Mouse (Mus musculus): ENCODE results near the gene Ahnak. TPM values are rescaled to one million over a fixed set of nuclear protein-coding genes. Genes with fewer than 3 reads are reported as not detected.

The Ahnak gene
- polyA plus RNA-seq, 1 experiment from 2014 or later: 8.9 TPM

DNA sequence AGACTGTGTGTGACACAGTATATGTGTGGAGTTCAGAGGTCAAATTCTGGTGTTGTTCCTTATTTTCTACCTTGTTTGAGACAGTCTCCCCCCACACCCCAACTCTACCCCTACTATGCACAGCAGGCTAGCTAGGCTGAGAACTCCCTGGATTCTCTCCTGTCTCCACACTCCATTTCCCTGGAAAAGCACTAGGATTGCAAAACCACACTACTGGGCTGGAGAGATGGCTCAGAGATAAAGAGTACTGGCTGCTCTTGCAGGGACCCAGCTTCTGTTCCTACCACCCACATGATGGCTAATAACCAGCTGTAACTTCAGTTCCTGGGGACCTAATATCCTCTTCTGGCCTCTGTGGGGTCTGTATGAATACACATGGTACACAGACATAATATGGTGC, 68.6 kb downstream of the Ahnak start:
- no peak overlapping the region for H3K4me3 ChIP-seq

GRCm38 (mm10) chr19:9058331-9058884, 69.3 kb downstream of the Ahnak start:
- H3K4me1 ChIP-seq: no peaks in the 10 kb centered on the region
- H3K27ac ChIP-seq: no peak overlapping the region
- whole genome bisulfite sequencing: 70% methylated on average over 1 of the region's 1 CpGs
- no peaks in the 10 kb centered on the region for H3K9me3 ChIP-seq (replicated peaks)
- H3K27me3 ChIP-seq (ENCODE audit: low read depth, poor library complexity, severe bottlenecking): no peaks in the 10 kb centered on the region
- no peak overlapping the region for H3K4me3 ChIP-seq
- no peaks in the 10 kb centered on the region for H3K36me3 ChIP-seq
- no peak for DNase-seq (ENCODE audit: low spot score)

More for the DNA sequence above, 68.6 kb downstream of the Ahnak start:
- Histone ChIP-seq H3K9me3 (replicated peaks) (no peaks in the 10 kb centered on the region), H3K27ac (no peak overlapping the region), H3K4me1 (peaks cover 7% of the 10 kb centered on the region), H3K36me3 (no peaks in the 10 kb centered on the region), H3K27me3 (ENCODE audit: low read depth, poor library complexity, severe bottlenecking) (no peaks in the 10 kb centered on the region)
- no peak for DNase-seq (ENCODE audit: low spot score)

GRCm38 (mm10) chr19:9058944-9059343, 69.9 kb downstream of the Ahnak start:
- Histone ChIP-seq H3K4me1 (no peaks in the 10 kb centered on the region), H3K27ac (no peak overlapping the region), H3K27me3 (ENCODE audit: low read depth, poor library complexity, severe bottlenecking) (no peaks in the 10 kb centered on the region), H3K9me3 (replicated peaks) (no peaks in the 10 kb centered on the region), H3K36me3 (no peaks in the 10 kb centered on the region), H3K4me3 (no peak overlapping the region)
- DNase-seq (ENCODE audit: low spot score): no peak
- WGBS: 80% methylated on average over 4 of the region's 4 CpGs

- Histone ChIP-seq H3K4me1 (no peaks in the 10 kb centered on the region), H3K36me3 (no peaks in the 10 kb centered on the region), H3K4me3 (no peak overlapping the region), H3K27me3 (ENCODE audit: low read depth, poor library complexity, severe bottlenecking) (no peaks in the 10 kb centered on the region), H3K9me3 (replicated peaks) (no peaks in the 10 kb centered on the region), H3K27ac (no peak overlapping the region)
- DNase-seq (ENCODE audit: low spot score): no peak
- 82% methylated on average over 7 of the region's 7 CpGs for WGBS
These were observed 70.3 kb downstream of the Ahnak start for GRCm38 (mm10) chr19:9059391-9059790.

DNA sequence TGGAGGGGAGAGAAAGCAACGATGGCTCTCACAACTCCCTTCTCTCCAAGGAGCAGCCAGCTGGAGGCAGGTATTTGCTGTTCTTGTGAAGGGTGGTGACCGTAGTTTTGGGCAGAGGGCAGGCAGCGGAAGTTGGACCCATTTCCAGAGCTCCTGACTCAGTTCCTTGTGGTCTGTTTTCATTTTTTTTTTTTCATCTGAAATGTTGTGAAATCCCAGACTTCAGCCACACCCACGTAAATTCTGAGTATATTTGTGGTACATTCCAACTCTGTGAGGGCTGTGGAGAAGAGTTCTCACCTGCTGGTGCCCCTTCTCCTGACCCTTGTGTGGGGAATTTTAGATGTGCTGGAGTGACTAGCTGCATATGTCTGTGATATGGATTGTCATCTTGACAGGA, 71.0 kb downstream of the Ahnak start:
- Histone ChIP-seq H3K4me3 (no peak overlapping the region), H3K36me3 (no peaks in the 10 kb centered on the region), H3K9me3 (replicated peaks) (no peaks in the 10 kb centered on the region), H3K27me3 (ENCODE audit: low read depth, poor library complexity, severe bottlenecking) (no peaks in the 10 kb centered on the region), H3K4me1 (no peaks in the 10 kb centered on the region), H3K27ac (no peak overlapping the region)
- 80% methylated on average over 4 of the region's 4 CpGs for WGBS
- no peak for DNase-seq (ENCODE audit: low spot score)

DNA sequence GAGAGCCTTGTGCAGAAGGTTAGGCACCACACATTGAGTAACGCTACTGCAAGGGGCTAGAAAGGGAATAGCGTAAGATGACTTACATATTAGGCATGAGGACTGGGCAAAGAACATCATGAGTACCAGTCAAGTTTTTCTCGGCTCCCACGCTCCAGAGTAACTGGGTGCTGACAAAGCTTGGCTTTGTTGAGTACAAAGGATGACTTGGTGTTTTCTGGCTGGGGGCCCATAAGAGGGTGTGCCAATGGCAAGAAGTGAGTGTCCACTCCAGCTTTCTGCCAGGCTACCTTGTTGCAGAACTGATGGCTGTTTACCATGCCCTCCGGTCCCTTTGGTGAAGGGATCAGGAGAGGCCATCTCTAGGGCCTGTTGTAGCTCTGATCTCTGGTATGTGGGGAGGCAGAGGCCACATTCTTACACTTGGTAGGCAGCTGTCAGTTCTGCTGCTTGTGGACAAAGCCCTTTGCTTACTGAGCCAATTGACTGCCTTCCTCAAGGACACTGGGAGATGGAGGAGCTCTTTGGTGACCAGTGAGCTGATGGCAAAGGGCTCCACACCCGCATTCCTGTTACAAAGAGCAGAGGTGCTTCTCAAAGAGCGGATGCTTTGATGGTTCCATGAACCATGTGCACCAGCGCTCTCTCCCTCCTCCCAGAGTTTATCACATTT, 72.3 kb downstream of the Ahnak start:
- no peak for DNase-seq (ENCODE audit: low spot score)
- WGBS: 90% methylated on average over 8 of the region's 8 CpGs
- Histone ChIP-seq H3K36me3 (no peaks in the 10 kb centered on the region), H3K27me3 (ENCODE audit: low read depth, poor library complexity, severe bottlenecking) (no peaks in the 10 kb centered on the region), H3K4me1 (peaks cover 8% of the 10 kb centered on the region), H3K4me3 (no peak overlapping the region), H3K9me3 (replicated peaks) (no peaks in the 10 kb centered on the region), H3K27ac (no peak overlapping the region)

DNA sequence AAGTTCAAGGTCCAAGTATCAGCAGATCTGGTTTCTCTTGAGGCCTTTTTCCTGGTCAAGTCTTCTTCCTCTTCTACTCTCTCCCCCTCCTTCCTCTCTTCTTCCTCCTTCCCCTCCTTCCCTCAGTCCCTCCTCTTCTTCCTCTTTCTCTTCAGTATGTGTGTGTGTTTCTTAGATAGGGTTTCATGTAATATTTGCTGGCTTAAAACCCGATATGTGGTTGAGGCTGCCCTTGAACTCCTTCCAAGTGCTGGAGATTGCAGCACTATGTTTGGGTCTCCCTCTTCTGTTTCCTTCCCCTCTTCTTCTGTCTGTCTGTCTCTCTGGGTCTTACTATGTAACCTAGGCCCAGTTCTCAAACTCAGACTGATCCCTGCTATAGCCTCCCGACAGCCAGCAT, 73.7 kb downstream of the Ahnak start:
- Histone ChIP-seq H3K27ac (no peak overlapping the region), H3K4me1 (peaks cover 10% of the 10 kb centered on the region), H3K27me3 (ENCODE audit: low read depth, poor library complexity, severe bottlenecking) (no peaks in the 10 kb centered on the region), H3K4me3 (no peak overlapping the region), H3K36me3 (no peaks in the 10 kb centered on the region), H3K9me3 (replicated peaks) (no peaks in the 10 kb centered on the region)
- WGBS: 95% methylated on average over 2 of the region's 2 CpGs
- DNase-seq (ENCODE audit: low spot score): no peak

- Histone ChIP-seq H3K27me3 (ENCODE audit: low read depth, poor library complexity, severe bottlenecking) (no peaks in the 10 kb centered on the region), H3K4me3 (no peak overlapping the region), H3K36me3 (no peaks in the 10 kb centered on the region), H3K4me1 (peaks cover 10% of the 10 kb centered on the region), H3K9me3 (replicated peaks) (no peaks in the 10 kb centered on the region), H3K27ac (no peak overlapping the region)
- no peak for DNase-seq (ENCODE audit: low spot score)
- 87% methylated on average over 3 of the region's 3 CpGs for WGBS
These were observed 74.7 kb downstream of the Ahnak start for GRCm38 (mm10) chr19:9063831-9064230.

DNA sequence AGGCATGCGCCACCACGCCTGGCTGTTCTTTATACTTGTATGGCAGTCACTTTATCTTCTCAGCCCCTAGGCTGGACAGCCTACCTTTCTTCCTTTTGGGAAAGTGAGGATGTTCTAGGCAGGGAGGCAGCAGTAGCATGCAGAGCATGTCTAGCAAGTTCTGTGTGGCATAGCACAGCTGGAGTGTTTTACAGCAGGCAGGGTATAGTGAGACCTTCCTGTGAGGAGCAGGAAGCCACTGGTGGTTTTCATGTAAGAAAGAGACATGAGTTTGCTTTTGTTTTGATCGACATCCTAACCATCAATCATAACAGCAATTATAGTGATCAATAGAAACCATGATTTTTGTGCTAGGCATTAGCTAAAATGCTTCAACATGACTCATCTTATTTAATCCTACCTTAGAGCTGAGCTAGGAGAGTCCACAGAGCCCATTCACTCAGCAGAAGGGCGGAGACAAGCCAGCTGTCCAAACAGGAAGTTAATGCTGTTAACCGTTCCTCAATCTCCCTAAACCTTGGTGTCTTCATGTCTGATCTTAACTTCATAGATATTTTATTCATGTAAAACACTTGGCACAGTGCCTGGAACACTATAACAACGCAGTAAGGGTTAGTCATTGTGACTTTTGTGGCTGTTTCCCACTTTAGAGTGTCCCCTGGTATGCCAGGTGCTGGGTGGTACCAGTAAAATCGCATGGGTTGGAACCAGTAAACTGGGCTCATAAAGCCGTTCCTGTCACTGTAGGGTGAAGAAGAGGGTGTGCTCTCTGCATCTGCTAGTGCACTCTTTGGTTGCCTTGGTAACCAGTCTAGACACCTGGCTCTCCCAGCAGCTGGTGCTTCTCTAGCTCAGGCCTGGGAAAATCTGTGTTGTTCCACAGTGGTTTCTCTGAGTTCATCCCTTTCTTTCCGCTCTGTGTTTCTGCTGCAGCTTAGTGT, 76.8 kb downstream of the Ahnak start:
- H3K4me3 ChIP-seq: no peak overlapping the region
- peaks cover 10% of the 10 kb centered on the region for H3K4me1 ChIP-seq
- DNase-seq (ENCODE audit: low spot score): no peak
- 74% methylated on average over 9 of the region's 9 CpGs for WGBS
- no peaks in the 10 kb centered on the region for H3K27me3 ChIP-seq (ENCODE audit: low read depth, poor library complexity, severe bottlenecking)
- no peaks in the 10 kb centered on the region for H3K9me3 ChIP-seq (replicated peaks)
- no peaks in the 10 kb centered on the region for H3K36me3 ChIP-seq
- no peak overlapping the region for H3K27ac ChIP-seq

GRCm38 (mm10) chr19:9067292-9067691, 78.2 kb downstream of the Ahnak start:
- no peaks in the 10 kb centered on the region for H3K9me3 ChIP-seq (replicated peaks)
- no peak overlapping the region for H3K27ac ChIP-seq
- no peak overlapping the region for H3K4me3 ChIP-seq
- peaks cover 16% of the 10 kb centered on the region for H3K4me1 ChIP-seq
- no peak for DNase-seq (ENCODE audit: low spot score)
- H3K36me3 ChIP-seq: no peaks in the 10 kb centered on the region
- no peaks in the 10 kb centered on the region for H3K27me3 ChIP-seq (ENCODE audit: low read depth, poor library complexity, severe bottlenecking)
- 86% methylated on average over 5 of the region's 5 CpGs for WGBS

GRCm38 (mm10) chr19:9069687-9070307, 80.7 kb downstream of the Ahnak start:
- Histone ChIP-seq H3K4me1 (peaks cover 16% of the 10 kb centered on the region), H3K36me3 (no peaks in the 10 kb centered on the region), H3K27ac (no peak overlapping the region), H3K9me3 (replicated peaks) (no peaks in the 10 kb centered on the region), H3K4me3 (no peak overlapping the region), H3K27me3 (ENCODE audit: low read depth, poor library complexity, severe bottlenecking) (no peaks in the 10 kb centered on the region)
- WGBS: 83% methylated on average over 8 of the region's 8 CpGs
- no peak for DNase-seq (ENCODE audit: low spot score)

DNA sequence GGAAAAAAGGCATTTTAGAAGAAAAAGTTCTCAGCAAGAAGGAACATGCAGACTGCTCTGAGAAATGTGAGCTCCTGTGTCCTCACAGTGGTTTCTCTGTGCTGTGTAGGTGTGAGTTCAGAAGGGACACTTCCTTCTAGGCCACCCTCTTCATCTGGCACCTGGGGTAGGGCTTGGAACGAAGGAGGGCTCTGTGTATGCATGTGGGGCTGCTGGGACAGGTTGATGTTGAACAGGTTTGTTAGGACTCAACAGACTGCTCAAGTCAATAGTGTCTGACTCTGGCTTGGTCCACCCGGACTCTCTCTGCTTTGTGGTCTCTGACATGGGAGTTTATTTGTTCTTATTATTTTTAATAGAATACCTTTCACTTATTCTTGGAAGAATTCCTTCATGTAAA, 81.2 kb downstream of the Ahnak start:
- Histone ChIP-seq H3K36me3 (no peaks in the 10 kb centered on the region), H3K27ac (no peak overlapping the region), H3K4me1 (peaks cover 16% of the 10 kb centered on the region), H3K9me3 (replicated peaks) (no peaks in the 10 kb centered on the region), H3K27me3 (ENCODE audit: low read depth, poor library complexity, severe bottlenecking) (no peaks in the 10 kb centered on the region), H3K4me3 (no peak overlapping the region)
- WGBS: 89% methylated on average over 2 of the region's 2 CpGs
- no peak for DNase-seq (ENCODE audit: low spot score)
